Mouse (Mus musculus) lung, adult 2 months (tissue): Measurements from ENCODE around the gene Rab5if.

Experiments used
- CTCF ChIP-seq: fragments of 200-500 bp; IDR thresholded peaks from 2 replicates; pipeline ENCODE4 v1.5.1; 2011; ENCODE audit warnings: mild to moderate bottlenecking, low read length, control low read depth; ENCODE audit not compliant: insufficient read depth
- POLR2A ChIP-seq: fragments of 200-500 bp; IDR thresholded peaks from 2 replicates; pipeline ENCODE4 v1.6.1; 2011; ENCODE audit warnings: low read depth, mild to moderate bottlenecking, control low read depth, low read length, borderline replicate concordance; ENCODE audit errors: extremely low read depth

DNA sequence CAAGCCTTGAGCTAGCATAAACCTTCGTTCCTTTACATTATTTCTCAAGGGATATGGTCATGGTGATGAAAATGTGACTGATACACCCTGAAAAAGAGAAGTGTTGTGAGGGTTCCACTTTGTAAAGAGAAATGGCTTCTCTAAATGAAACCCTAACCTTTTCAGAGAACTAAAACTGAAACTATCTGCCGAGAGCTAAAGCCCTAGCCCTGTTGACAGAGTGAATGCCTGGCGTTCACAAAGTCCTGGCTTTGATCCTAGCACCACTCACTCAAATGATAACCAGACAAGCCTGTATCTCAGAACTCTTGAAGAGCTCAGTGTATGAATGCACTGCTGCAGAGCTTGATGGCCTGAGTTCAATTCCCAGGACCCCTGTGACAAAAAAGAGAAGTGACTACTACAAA, 5.5 kb upstream of the Rab5if start:
- TF ChIP-seq POLR2A (no peak), CTCF (no peak)
